Mouse (Mus musculus) MEL (cell line): ENCODE results near the gene Pi4kb.
A peak's percentile ranks its signal among the peaks of the same experiment; 100 is the strongest.

Source experiments
- CTCF ChIP-seq, 3 experiments: IDR thresholded peaks in 2 of 3; conservative IDR thresholded peaks in 1 of 3; 2 replicates each; pipeline ENCODE4 v1.5.1; 2011 to 2012; ENCODE audit warnings: low read length in 3 of 3, low read depth in 2 of 3, mild to moderate bottlenecking in 2 of 3, improper control_type of control experiment in 1 of 3, inconsistent platforms in 1 of 3, mixed read lengths in 1 of 3, moderate library complexity in 1 of 3; ENCODE audit not compliant: control insufficient read depth in 1 of 3, insufficient read depth in 1 of 3, poor library complexity in 1 of 3, severe bottlenecking in 1 of 3
- ELF1 ChIP-seq: IDR thresholded peaks from 2 replicates; pipeline ENCODE4 v1.6.1; 2014; ENCODE audit warnings: low read depth, mild to moderate bottlenecking, inconsistent platforms, low read length, improper control_type of control experiment, moderate library complexity
- MAX ChIP-seq: IDR thresholded peaks from 2 replicates; pipeline ENCODE4 v1.6.1; 2011; ENCODE audit warnings: low read length, improper control_type of control experiment

DNA sequence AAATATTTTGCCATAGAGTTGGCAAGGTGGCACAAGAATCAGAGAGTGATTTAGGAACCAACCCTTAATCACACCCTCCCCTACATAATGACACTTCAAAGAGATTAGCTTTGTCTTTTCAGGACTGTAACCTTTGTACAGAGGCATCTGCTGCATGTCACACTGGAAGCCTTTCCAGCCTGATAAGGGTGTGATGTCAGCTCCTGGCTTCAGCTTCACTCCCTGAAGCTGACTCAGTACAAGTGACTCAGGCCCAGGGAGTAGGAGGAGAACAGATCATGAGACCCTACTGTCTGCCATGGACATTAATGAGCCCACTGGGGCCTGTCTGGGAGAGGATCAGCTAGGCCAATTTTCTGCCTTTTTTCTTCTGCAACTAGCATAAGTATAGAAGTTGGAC, 13.0 kb downstream of the Pi4kb start:
- TF ChIP-seq ELF1 = no peak
- TF ChIP-seq MAX = peak; percentile 78
- TF ChIP-seq CTCF (IDR thresholded peaks at IDR 0.05 in 2 of 3, conservative IDR thresholded peaks at IDR 0.05 in 1 of 3; ENCODE audit: control insufficient read depth in 1 of 3, insufficient read depth in 1 of 3, low read depth in 2 of 3, low read length in 3 of 3, poor library complexity in 1 of 3, severe bottlenecking in 1 of 3) = no peak
